In genomic region chr10:93425665-93426064, GRCm38 (mm10) we compare ENCODE assay signal across 8 mouse cellular contexts. TPM values are rescaled to one million over a fixed set of nuclear protein-coding genes. Genes with fewer than 3 reads are reported as not detected.
DNase-seq lines count a peak whose midpoint lies in the region; ATAC-seq lines count a peak whose summit lies in the region.

No protein-coding gene starts in this region.

- peak; percentile 64; the same call in 1 of the 2 replicates for ATAC-seq in hindbrain, embryonic 14.5 days (ENCODE audit: low FRiP score)

- no peak overlapping the region for H3K4me2 ChIP-seq in hindbrain, embryonic 14.5 days (replicated peaks)

- H3K27me3 ChIP-seq in hindbrain, embryonic 14.5 days (ENCODE audit: control insufficient read depth, insufficient read depth, low read length) = no peaks in the 10 kb centered on the region

- no peak overlapping the region for H3K27ac ChIP-seq in hindbrain, embryonic 14.5 days

- H3K4me1 ChIP-seq in hindbrain, embryonic 14.5 days (replicated peaks; ENCODE audit: control insufficient read depth, insufficient read depth, low read length) = 0 out of 2 replicates have a peak, but pooled peaks cover 2% of the 10 kb centered on the region

- H3K36me3 ChIP-seq in hindbrain, embryonic 14.5 days (replicated peaks; ENCODE audit: control insufficient read depth, insufficient read depth) = no peaks in the 10 kb centered on the region

- WGBS in hindbrain, embryonic 14.5 days = 2% methylated on average over 2 of the region's 2 CpGs

- DNase-seq in T-cell, adult 2 months (ENCODE audit: low spot score) = peak; percentile 80
- DNase-seq in cerebellum, postnatal 14 days = peak; percentile 87 to 89
- peak; percentile 55 to 73 for DNase-seq in frontal cortex, postnatal 25 days (ENCODE audit: low spot score in 2 of 2)
- peak; percentile 95 for DNase-seq in hindbrain, embryonic 14.5 days (ENCODE audit: low spot score)
- peak; percentile 59 to 77 for DNase-seq in layer of hippocampus, postnatal 25 days (ENCODE audit: extremely low spot score in 1 of 2, low spot score in 1 of 2)
- DNase-seq in lung, postnatal 14 days = peak; percentile 91
- peak; percentile 77 for DNase-seq in right cerebral cortex, adult 18-20 months
- DNase-seq in urinary bladder, postnatal 10 days (ENCODE audit: low spot score) = peak; percentile 47

- no peak overlapping the region for H3K9ac ChIP-seq in hindbrain, embryonic 14.5 days

- no peaks in the 10 kb centered on the region for H3K9me3 ChIP-seq in hindbrain, embryonic 14.5 days (ENCODE audit: control insufficient read depth, low read length)

- H3K4me3 ChIP-seq in hindbrain, embryonic 14.5 days (replicated peaks; ENCODE audit: low read length) = no peak overlapping the region

RNA-seq across cellular contexts. Expression of gene Lta4h, which starts 27.5 kb away (rescaled TPM):
- polyA plus RNA-seq in hindbrain, embryonic 14.5 days (2014; fragmentation: Nextera tagmentation; extraction: Ambion mirVana) = 89.8 and 95.4 TPM in 2 replicates
- total RNA-seq in layer of hippocampus, postnatal 25 days (2021) = 10 to 100 TPM; 45.8 to 59.9 TPM
